Mouse (Mus musculus): Measurements from ENCODE around the gene Cd59a.
A peak's percentile ranks its signal among the peaks of the same experiment; 100 is the strongest.

Cd59a gene

GRCm38 (mm10) chr2:104135920-104136319, 40.3 kb downstream of the Cd59a start:
- no peak for DNase-seq (ENCODE audit: low read depth, low spot score)

GRCm38 (mm10) chr2:104142140-104142539, 46.5 kb downstream of the Cd59a start:
- DNase-seq (ENCODE audit: low read depth, low spot score): no peak

- DNase-seq (ENCODE audit: low read depth, low spot score): no peak
Observed at GRCm38 (mm10) chr2:104144004-104144403, 48.4 kb downstream of the Cd59a start.

GRCm38 (mm10) chr2:104145983-104146382, 50.4 kb downstream of the Cd59a start:
- DNase-seq (ENCODE audit: low read depth, low spot score): peak; percentile 91

GRCm38 (mm10) chr2:104147910-104148561, 52.4 kb downstream of the Cd59a start:
- no peak for DNase-seq (ENCODE audit: low read depth, low spot score)

- no peak for DNase-seq (ENCODE audit: low read depth, low spot score)
Observed at GRCm38 (mm10) chr2:104150608-104151397, 55.2 kb downstream of the Cd59a start.

- no peak for DNase-seq (ENCODE audit: low read depth, low spot score)
Observed at GRCm38 (mm10) chr2:104153345-104153744, 57.7 kb downstream of the Cd59a start.

- DNase-seq (ENCODE audit: low read depth, low spot score): no peak
Observed at GRCm38 (mm10) chr2:104153876-104154275, 58.3 kb downstream of the Cd59a start.

- DNase-seq (ENCODE audit: low read depth, low spot score): no peak
Observed at GRCm38 (mm10) chr2:104157831-104158230, 62.2 kb downstream of the Cd59a start.

GRCm38 (mm10) chr2:104163418-104163817, 67.8 kb downstream of the Cd59a start:
- DNase-seq (ENCODE audit: low read depth, low spot score): no peak

- no peak for DNase-seq (ENCODE audit: low read depth, low spot score)
Observed at GRCm38 (mm10) chr2:104163978-104164487, 68.4 kb downstream of the Cd59a start.

All from ES-CJ7 (cell line).